Mouse (Mus musculus): ENCODE measurements around the gene Parp9.

Gene Parp9

DNA sequence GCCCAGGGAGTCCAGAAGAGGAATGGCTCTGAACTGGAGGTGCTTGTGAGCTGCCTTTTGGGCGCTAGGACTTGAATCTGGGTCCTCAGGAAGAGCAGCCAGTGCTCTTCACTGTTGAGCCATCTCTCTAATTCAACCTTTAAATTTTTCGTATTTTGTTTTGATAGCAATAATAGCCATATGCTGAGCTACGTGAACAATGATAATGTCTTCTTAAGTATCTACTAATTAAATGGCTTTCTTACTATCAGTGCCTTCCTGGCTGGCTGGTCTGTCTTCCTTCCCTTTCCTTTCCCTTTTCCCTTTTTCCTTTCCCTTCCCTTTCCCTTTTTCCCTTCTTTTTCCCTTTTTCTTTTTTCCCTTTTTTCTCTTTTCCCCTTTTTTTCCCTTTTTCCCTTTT is 70.1 kb downstream of the Parp9 start:
- DNase-seq, result no peak

DNA sequence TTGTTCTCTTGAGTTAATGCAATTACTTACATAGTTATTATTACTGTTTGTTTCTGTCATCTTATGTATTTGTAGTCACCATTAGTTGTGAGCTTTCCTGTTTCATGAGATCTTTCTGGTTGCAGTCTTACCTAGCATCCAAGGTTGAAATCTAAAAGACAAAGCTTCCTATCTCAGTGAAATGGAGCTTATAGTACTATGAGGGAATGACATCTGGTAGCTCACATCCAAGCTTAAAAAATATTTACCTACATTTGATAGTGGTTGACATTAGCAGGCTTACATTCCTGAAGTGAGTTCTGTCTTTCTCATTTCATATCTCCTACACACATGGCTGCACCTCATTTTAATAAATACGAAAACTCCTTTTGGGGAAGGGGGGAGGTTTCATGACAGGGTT is 78.1 kb downstream of the Parp9 start:
- no peak for DNase-seq
